Mouse (Mus musculus) lung, postnatal 0 days (tissue): Measurements from ENCODE around the gene Lrrc57.

ENCODE experiments used
- CTCF ChIP-seq: IDR thresholded peaks from 2 replicates; pipeline ENCODE4 v1.5.1; 2016; ENCODE audit warnings: antibody characterized with exemption, mild to moderate bottlenecking
- EP300 ChIP-seq: IDR thresholded peaks from 2 replicates; pipeline ENCODE4 v1.6.1; 2016; ENCODE audit warnings: antibody characterized with exemption, mild to moderate bottlenecking, control low read depth

DNA sequence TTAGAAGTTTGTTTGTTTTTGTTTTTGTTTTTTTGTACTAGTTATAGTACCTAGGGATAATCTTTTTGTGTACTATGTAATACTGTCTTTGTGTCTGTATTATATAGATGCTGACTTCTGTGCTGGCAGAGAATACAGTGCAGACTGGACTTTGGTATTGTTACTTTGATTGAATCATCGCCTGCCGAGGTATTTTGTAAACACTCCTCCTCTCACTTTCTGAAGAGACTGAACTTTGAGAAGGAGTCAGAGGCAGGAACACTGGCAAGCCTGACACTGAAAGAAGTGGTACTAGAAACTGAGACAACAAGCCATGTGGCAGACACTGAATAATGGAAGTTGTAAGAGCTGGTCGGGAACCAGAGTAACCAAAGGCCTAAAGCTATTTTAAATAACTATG is 52.5 kb downstream of the Lrrc57 start:
- TF ChIP-seq CTCF (no peak), EP300 (no peak)
